Mouse (Mus musculus) spleen, postnatal 36 days (tissue): ENCODE data around the gene Itgbl1.

Experiments
- DNase-seq, 2 experiments: peaks; one replicate each; pipeline ENCODE4 v3.0.0; 2022; ENCODE audit warnings: low spot score in 2 of 2, mixed read lengths in 1 of 2

Gene Itgbl1

DNA sequence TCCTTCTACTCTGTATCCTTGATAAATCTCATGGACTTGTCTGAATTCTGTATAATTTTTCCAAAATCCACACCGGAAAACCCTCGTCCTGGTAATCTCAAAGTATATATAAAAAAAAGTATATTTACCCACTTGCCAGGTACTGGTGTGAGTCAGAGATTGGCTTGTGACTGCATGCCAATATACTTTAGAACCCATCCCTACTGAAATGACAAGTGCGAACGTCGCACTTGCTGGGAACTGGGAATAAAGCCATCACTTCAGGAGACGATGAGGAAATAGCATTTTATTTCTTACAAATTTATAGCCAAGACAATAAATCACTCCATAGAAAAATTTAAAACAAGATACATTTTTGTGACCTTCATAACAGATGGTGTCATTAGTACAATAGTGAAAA is 308.2 kb downstream of the Itgbl1 start:
- DNase-seq = no peak

DNA sequence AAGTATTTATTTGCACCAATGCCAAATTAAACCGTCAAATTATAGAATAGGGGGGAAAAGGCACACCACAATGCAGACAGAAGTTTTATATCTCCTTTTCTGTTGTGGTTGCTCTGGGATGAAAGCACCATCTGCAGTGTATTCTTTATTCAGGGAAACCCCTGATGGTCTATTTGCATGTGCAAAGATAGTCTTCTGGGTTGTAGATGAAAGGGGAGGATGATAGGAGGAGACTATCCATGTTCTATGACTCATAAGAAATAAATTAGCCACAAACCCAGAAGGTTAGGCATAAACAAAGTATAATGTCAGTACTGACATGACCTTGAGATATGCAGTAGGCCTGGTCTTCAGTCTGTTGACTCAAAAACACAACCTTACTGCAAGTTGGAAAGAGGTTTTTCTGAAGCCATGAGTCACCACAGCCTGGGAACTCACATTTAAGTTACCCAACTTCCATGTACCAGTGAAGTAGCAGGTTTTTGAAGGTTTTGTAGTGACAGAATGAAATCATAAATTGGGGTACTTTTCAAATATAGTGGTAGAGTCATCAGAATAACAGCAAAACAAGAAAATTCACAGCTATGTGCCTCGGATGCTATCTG is 330.9 kb downstream of the Itgbl1 start:
- no peak for DNase-seq
